Comparison of ENCODE assay signal across 23 mouse cellular contexts in the genomic region with DNA sequence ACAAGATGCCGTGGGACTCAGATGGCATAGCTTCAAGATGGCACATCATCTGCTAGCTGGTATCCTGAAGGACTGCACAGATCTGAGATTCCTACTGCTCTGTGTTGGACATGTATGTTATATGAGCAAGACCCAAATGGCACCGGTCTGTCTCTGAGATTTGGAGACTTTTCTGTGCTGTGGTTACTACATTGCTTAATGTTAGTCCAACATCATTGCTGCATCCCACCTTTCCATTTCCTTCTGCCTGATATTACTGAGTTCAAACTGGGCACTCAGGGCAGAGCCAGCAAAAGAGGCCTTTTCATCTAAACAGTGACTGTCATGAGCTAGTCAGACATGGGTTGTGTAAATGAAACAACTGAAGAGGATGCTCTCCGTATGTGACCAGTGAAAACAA.
DNase-seq lines count a peak whose midpoint lies in the region; ATAC-seq lines count a peak whose summit lies in the region.
"Had no signal": no experiment of that assay in that cellular context is flagged by ENCODE, and none has a peak within 500 bp of the region (broad histone marks: within the 10 kb centered on the region; RNA-seq: fewer than 3 reads in every experiment).

No protein-coding gene starts in this region.

- WGBS in midbrain, embryonic 11.5 days: 90% methylated on average over 3 of the region's 3 CpGs
- 92% methylated on average over 3 of the region's 3 CpGs for WGBS in midbrain, embryonic 15.5 days

- no peak overlapping the region for H3K9ac ChIP-seq in midbrain, embryonic 11.5 days (ENCODE audit: low read length)
- no peak overlapping the region for H3K9ac ChIP-seq in midbrain, embryonic 15.5 days
- H3K9ac ChIP-seq: embryonic facial prominence, embryonic 12.5 days; forebrain, embryonic 12.5 days; forebrain, postnatal 0 days had no signal

- no peak overlapping the region for H3K27ac ChIP-seq in midbrain, embryonic 11.5 days (ENCODE audit: low read depth, low read length)
- no peak overlapping the region for H3K27ac ChIP-seq in midbrain, embryonic 15.5 days
- H3K27ac ChIP-seq: embryonic facial prominence, embryonic 10.5 days; embryonic facial prominence, embryonic 12.5 days; forebrain, embryonic 12.5 days had no signal

- H3K4me1 ChIP-seq in midbrain, embryonic 11.5 days (ENCODE audit: control insufficient read depth, insufficient read depth, low read length): peaks cover 5% of the 10 kb centered on the region; the same call in 1 of the 2 replicates
- H3K4me1 ChIP-seq in midbrain, embryonic 15.5 days: peaks cover 9% of the 10 kb centered on the region
- H3K4me1 ChIP-seq: embryonic facial prominence, embryonic 12.5 days had no signal

- no peaks in the 10 kb centered on the region for H3K27me3 ChIP-seq in midbrain, embryonic 11.5 days (ENCODE audit: control insufficient read depth, insufficient read depth, low read length)
- no peaks in the 10 kb centered on the region for H3K27me3 ChIP-seq in midbrain, embryonic 15.5 days (replicated peaks)
- H3K27me3 ChIP-seq: CH12.LX; embryonic facial prominence, embryonic 12.5 days; forebrain, embryonic 12.5 days; Patski had no signal

- H3K4me3 ChIP-seq in midbrain, embryonic 11.5 days (ENCODE audit: low read depth, low read length): no peak overlapping the region
- H3K4me3 ChIP-seq in midbrain, embryonic 15.5 days: no peak overlapping the region
- H3K4me3 ChIP-seq: embryonic facial prominence, embryonic 10.5 days; embryonic facial prominence, embryonic 12.5 days; forebrain, embryonic 12.5 days had no signal

- peak; percentile 42 to 54 for DNase-seq in cerebellum, postnatal 10 days
- DNase-seq in cerebellum, adult 9-11 months: no peak
- DNase-seq in gastrocnemius, postnatal 10 days: peak; percentile 1
- no peak for DNase-seq in gastrocnemius, postnatal 4 days (ENCODE audit: low spot score in 2 of 2)
- DNase-seq in midbrain, embryonic 11.5 days (ENCODE audit: low spot score, missing footprints): peak; percentile 64
- DNase-seq: adrenal gland, adult 8-10 months; adrenal gland, postnatal 14 days; adrenal gland, postnatal 36 days; B cell, adult 2 months; cerebellum, adult 11-12 months; cerebellum, adult 9-10 months; cerebellum, postnatal 25 days had no signal

- no peak for ATAC-seq in midbrain, embryonic 11.5 days (ENCODE audit: low FRiP score)
- ATAC-seq in midbrain, embryonic 15.5 days (replicated peaks): no peak
- ATAC-seq: activated CD4-positive, CD25-positive, alpha-beta regulatory T cell, adult 4 months; CD4-positive, CD25-positive, alpha-beta regulatory T cell, adult 4 months; forebrain, embryonic 14.5 days; forebrain, postnatal 0 days; Patski had no signal

- no peak overlapping the region for H3K4me2 ChIP-seq in midbrain, embryonic 11.5 days
- H3K4me2 ChIP-seq in midbrain, embryonic 15.5 days: no peak overlapping the region
- H3K4me2 ChIP-seq: embryonic facial prominence, embryonic 12.5 days; forebrain, embryonic 12.5 days had no signal

- H3K36me3 ChIP-seq in midbrain, embryonic 11.5 days (ENCODE audit: control insufficient read depth, insufficient read depth, low read length): no peaks in the 10 kb centered on the region
- no peaks in the 10 kb centered on the region for H3K36me3 ChIP-seq in midbrain, embryonic 15.5 days (replicated peaks)
- H3K36me3 ChIP-seq: embryonic facial prominence, embryonic 10.5 days; embryonic facial prominence, embryonic 12.5 days; forebrain, embryonic 12.5 days; G1E had no signal

- H3K9me3 ChIP-seq in midbrain, embryonic 11.5 days (ENCODE audit: control insufficient read depth, low read length): no peaks in the 10 kb centered on the region
- H3K9me3 ChIP-seq in midbrain, embryonic 15.5 days: no peaks in the 10 kb centered on the region
- H3K9me3 ChIP-seq: embryonic facial prominence, embryonic 10.5 days; embryonic facial prominence, embryonic 12.5 days; forebrain, embryonic 12.5 days had no signal

Comparison
In these comparisons a context has a peak if more than half of its experiments do, and no peak if none do; other contexts are left out.
1. DNase-seq: peak in cerebellum, postnatal 10 days (2 of 2), gastrocnemius, postnatal 10 days (single experiment) and midbrain, embryonic 11.5 days (single experiment); none in cerebellum, adult 9-11 months (single experiment) and gastrocnemius, postnatal 4 days (0 of 2).